Mouse (Mus musculus) C2C12 (cell line): ENCODE results near the gene Prm2. TPM values are rescaled to one million over a fixed set of nuclear protein-coding genes. Genes with fewer than 3 reads are reported as not detected.

ENCODE experiments used
- H3K27me3 ChIP-seq: one replicate; pipeline ENCODE4 v1.6.1; 2011; ENCODE audit not compliant: control insufficient read depth, insufficient read depth, insufficient read length
- H3K36me3 ChIP-seq: one replicate; pipeline ENCODE4 v1.6.1; 2011; ENCODE audit not compliant: control insufficient read depth, insufficient read depth
- H3K4me3 ChIP-seq: one replicate; pipeline ENCODE4 v1.5.1; 2011; ENCODE audit warnings: mild to moderate bottlenecking, control low read depth; ENCODE audit not compliant: poor library complexity, insufficient read depth, severe bottlenecking
- H3K79me2 ChIP-seq: one replicate; pipeline ENCODE4 v1.6.1; 2011; ENCODE audit not compliant: control insufficient read depth, insufficient read depth
- H3K79me3 ChIP-seq: one replicate; pipeline ENCODE4 v1.6.1; 2011; ENCODE audit warnings: low read depth, control low read depth
- H3ac ChIP-seq: one replicate; pipeline ENCODE3; 2011; ENCODE audit warnings: low read depth; ENCODE audit not compliant: control insufficient read depth, insufficient read length
- CEBPB ChIP-seq: IDR thresholded peaks from one replicate; pipeline ENCODE4 v1.6.1; 2011; ENCODE audit warnings: low read depth, mild to moderate bottlenecking, control low read depth, moderate library complexity
- CTCF ChIP-seq: IDR thresholded peaks from one replicate; pipeline ENCODE4 v1.5.1; 2011; ENCODE audit not compliant: control insufficient read depth, insufficient read depth, insufficient read length
- FOSL1 ChIP-seq: IDR thresholded peaks from one replicate; pipeline ENCODE4 v1.8.0; 2011; ENCODE audit warnings: mild to moderate bottlenecking, low read length; ENCODE audit not compliant: poor library complexity, insufficient read depth, severe bottlenecking
- MAX ChIP-seq: IDR thresholded peaks from one replicate; pipeline ENCODE4 v1.6.1; 2011; ENCODE audit warnings: mild to moderate bottlenecking, control low read depth
- MYOD1 ChIP-seq: IDR thresholded peaks from one replicate; pipeline ENCODE4 v1.6.1; 2011; ENCODE audit warnings: low read depth; ENCODE audit not compliant: control insufficient read depth, insufficient read length
- MYOG ChIP-seq: IDR thresholded peaks from one replicate; pipeline ENCODE4 v1.6.1; 2011; ENCODE audit not compliant: control insufficient read depth, insufficient read length; ENCODE audit errors: extremely low read depth
- USF1 ChIP-seq: IDR thresholded peaks from one replicate; pipeline ENCODE4 v1.6.1; 2011; ENCODE audit warnings: low read depth, mild to moderate bottlenecking, control low read depth, moderate library complexity
- polyA plus RNA-seq: library from polyadenylated mRNA; unstranded; fragments of >200 nt; fragmentation: generic; extraction: Trizol; gene quantifications from one replicate; pipeline ENCODE4 v1.2.1, GENCODE M21; 2012; ENCODE audit warnings: missing spikeins

The Prm2 gene
- polyA plus RNA-seq, 1 experiment: not detected

DNA sequence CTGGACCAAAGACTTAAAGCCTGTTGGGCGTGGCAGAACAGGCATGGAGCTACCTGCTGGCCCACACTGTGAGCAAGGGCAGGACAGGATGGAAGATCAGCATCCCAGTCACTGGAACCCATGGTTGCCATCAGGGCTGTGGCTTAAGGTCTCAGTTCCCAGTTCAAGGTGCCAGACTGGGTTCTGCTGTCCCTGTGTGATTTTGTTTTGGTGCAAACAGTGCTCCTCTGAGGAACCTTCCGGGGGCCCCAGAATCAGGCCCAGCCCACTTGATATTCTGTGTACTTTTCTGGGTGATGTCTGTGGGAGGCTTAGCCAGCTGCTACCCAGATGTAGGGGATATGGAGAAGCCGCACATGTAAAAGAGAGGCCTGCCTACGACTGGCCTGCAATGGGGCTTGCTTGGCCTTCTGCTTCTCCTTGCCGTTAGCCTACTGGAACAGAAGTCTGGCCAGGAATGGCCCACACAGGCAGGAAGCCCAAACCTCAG lies 15.3 kb downstream of the Prm2 start:
- TF ChIP-seq MAX (no peak), CEBPB (no peak), MYOG (no peak), USF1 (no peak), FOSL1 (no peak), MYOD1 (no peak), CTCF (no peak)
- Histone ChIP-seq H3K79me3 (peaks cover 13% of the 10 kb centered on the region), H3K27me3 (no peaks in the 10 kb centered on the region), H3ac (no peak overlapping the region), H3K36me3 (no peaks in the 10 kb centered on the region), H3K4me3 (no peak overlapping the region), H3K79me2 (peaks cover 25% of the 10 kb centered on the region)

DNA sequence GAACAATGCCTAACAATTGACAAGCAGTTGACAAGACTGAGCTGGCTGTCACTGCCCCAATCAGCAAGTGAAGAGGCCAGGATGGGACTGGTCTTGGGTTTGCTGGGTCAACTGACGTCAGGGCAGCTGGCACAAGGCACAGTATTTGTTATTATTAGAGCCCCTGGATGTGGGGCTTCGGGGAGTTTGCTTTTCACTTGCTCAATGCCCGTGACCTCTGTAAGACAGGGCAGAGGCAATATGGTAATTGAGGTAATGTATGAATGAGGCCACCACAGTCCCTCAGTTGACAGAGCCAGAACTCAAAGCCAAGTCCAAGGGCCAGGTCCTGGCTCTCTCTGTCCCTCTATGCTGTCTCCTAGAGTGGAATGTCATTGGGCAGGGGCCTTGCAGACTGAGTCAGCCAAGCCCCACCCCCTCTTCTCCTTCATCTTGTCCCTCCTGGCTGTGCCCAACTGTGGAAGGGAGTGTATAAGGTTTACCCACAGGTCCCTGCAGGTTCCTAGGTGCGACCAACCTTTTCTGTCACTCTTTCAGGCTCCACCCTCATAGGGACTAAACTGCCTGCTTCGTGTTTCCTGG lies 18.3 kb downstream of the Prm2 start:
- Histone ChIP-seq H3K36me3 (no peaks in the 10 kb centered on the region), H3K4me3 (no peak overlapping the region), H3K79me3 (no peaks in the 10 kb centered on the region), H3K27me3 (no peaks in the 10 kb centered on the region), H3K79me2 (peaks cover 4% of the 10 kb centered on the region), H3ac (no peak overlapping the region)
- no peak for TF ChIP-seq MYOD1
- TF ChIP-seq CTCF: no peak
- TF ChIP-seq MAX: no peak
- no peak for TF ChIP-seq USF1
- no peak for TF ChIP-seq MYOG
- no peak for TF ChIP-seq FOSL1
- no peak for TF ChIP-seq CEBPB

DNA sequence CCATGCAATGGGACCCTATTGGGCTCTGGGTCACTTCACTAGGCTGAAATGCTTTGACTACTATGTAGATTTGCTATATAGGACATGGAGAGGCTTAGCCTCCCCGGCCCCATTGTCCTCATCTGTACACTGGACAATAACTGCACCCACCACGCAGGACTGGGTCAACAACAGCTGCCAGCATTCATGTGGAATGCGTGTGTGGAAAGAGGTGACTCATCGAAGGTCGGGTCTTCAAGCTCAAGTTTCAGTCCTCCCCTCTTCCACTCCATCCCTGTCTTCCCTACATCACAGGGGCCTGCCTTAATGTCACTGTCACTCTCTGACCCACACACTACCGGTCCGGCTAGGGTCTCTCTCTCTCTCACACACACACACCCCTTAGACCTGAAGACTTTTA lies 19.6 kb downstream of the Prm2 start:
- Histone ChIP-seq H3K79me2 (no peaks in the 10 kb centered on the region), H3K27me3 (no peaks in the 10 kb centered on the region)

DNA sequence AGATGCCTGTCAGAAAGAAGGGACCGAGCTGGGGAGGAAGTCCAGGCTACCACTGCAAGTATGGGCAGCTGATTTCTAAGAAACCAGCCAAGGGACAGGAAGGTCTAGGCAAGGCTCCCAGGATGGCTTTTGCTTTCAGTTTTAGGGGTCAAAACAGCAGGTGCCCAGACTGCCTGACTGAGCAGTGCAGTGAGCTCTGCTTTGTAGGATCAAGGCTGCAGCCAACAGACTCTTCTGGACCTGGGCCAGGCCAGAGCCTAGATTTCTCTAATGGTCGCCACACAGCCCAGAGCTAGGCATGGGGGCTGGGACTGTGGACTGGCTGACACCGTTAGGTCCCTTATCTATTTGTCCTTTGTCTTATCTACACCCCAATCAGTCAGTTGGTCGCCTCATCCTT lies 21.2 kb downstream of the Prm2 start:
- no peaks in the 10 kb centered on the region for H3K79me3 ChIP-seq
- H3K79me2 ChIP-seq: no peaks in the 10 kb centered on the region
- no peak overlapping the region for H3ac ChIP-seq
- no peaks in the 10 kb centered on the region for H3K27me3 ChIP-seq
- TF ChIP-seq FOSL1: no peak
- no peak overlapping the region for H3K4me3 ChIP-seq
- H3K36me3 ChIP-seq: no peaks in the 10 kb centered on the region

More for the DNA sequence above, 19.6 kb downstream of the Prm2 start:
- TF ChIP-seq CEBPB (peak; percentile 67), MYOG (no peak), MAX (no peak), CTCF (no peak), FOSL1 (peak; percentile 95), USF1 (no peak), MYOD1 (peak; percentile 96)
- Histone ChIP-seq H3K36me3 (no peaks in the 10 kb centered on the region), H3K4me3 (no peak overlapping the region), H3K79me3 (no peaks in the 10 kb centered on the region), H3ac (no peak overlapping the region)

DNA sequence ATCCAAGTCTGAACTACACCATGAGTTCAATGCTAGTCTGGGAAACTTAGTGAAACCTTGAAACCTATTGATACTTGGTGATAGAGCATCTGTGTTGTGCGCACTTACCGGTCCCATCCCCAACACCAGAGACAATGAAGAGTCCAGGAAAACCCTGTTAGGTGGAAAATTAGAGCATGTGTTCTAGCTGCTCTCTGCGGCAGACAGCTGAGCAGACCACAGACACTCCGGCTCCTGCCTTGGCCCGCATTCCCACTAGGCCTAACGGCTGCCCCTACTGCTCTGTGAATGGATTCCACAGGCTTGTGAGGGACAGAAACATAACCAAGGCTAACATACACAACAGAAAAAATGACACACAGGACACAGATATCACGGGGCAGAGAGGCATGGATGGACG lies 22.4 kb downstream of the Prm2 start:
- Histone ChIP-seq H3K79me2 (no peaks in the 10 kb centered on the region), H3K36me3 (no peaks in the 10 kb centered on the region), H3ac (no peak overlapping the region), H3K79me3 (no peaks in the 10 kb centered on the region), H3K4me3 (no peak overlapping the region), H3K27me3 (no peaks in the 10 kb centered on the region)
- no peak for TF ChIP-seq USF1
- no peak for TF ChIP-seq FOSL1
- no peak for TF ChIP-seq MYOG
- no peak for TF ChIP-seq CTCF

DNA sequence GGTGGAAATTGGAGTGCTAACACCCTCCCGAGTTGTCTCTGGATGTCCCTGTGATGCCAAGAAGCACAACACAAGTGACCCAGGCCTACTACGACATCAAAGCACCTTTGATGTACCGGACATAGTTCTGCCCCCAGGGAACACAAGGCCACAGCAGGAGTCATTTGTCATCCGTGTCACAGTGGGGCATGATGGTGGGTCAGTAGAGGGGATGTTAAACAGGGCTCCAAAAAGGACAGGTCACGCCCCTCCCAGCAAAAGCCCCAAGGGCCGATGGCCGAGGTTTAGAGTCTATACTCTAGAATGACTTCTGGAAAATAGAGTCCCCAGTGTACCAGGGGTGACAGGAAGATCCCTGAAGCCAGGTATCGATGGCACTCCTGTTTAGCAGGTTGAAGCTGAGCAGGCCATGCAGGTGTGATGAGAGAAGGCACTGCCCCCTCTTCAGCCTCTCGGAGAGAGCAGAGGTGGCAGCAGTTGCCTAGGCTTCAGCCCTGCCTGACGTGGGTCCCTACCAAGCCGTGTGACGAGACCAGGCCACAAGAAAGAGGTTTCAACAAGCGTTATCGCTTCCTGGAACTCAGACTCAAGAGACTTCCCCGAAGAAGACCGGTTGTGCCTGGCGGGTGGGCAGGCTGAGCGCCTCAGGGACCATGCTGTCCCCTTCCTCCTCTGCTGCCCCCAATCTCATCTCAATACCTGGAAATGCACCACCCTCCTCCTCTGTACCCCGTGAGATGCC lies 24.0 kb downstream of the Prm2 start:
- no peak overlapping the region for H3ac ChIP-seq
- TF ChIP-seq CTCF (no peak), CEBPB (no peak), FOSL1 (no peak), USF1 (no peak), MYOG (no peak), MAX (no peak), MYOD1 (no peak)
- no peaks in the 10 kb centered on the region for H3K79me3 ChIP-seq
- H3K4me3 ChIP-seq: no peak overlapping the region
- no peaks in the 10 kb centered on the region for H3K36me3 ChIP-seq
- H3K79me2 ChIP-seq: no peaks in the 10 kb centered on the region
- H3K27me3 ChIP-seq: no peaks in the 10 kb centered on the region
